Mouse (Mus musculus) MEL (cell line): Measurements from ENCODE around the gene Runx1.
A peak's percentile ranks its signal among the peaks of the same experiment; 100 is the strongest.

Experiments
- CHD1 ChIP-seq: IDR thresholded peaks from 2 replicates; pipeline ENCODE4 v1.6.1; 2012; ENCODE audit warnings: low read depth, mild to moderate bottlenecking, inconsistent platforms, low read length, improper control_type of control experiment
- CHD2 ChIP-seq: IDR thresholded peaks from 2 replicates; pipeline ENCODE4 v1.6.1; 2011; ENCODE audit warnings: low read length, improper control_type of control experiment
- CTCF ChIP-seq, 3 experiments: IDR thresholded peaks in 2 of 3; conservative IDR thresholded peaks in 1 of 3; 2 replicates each; pipeline ENCODE4 v1.5.1; 2011 to 2012; ENCODE audit warnings: low read length in 3 of 3, low read depth in 2 of 3, mild to moderate bottlenecking in 2 of 3, improper control_type of control experiment in 1 of 3, inconsistent platforms in 1 of 3, mixed read lengths in 1 of 3, moderate library complexity in 1 of 3; ENCODE audit not compliant: control insufficient read depth in 1 of 3, insufficient read depth in 1 of 3, poor library complexity in 1 of 3, severe bottlenecking in 1 of 3
- EP300 ChIP-seq, 2 experiments: IDR thresholded peaks; 2 replicates each; pipeline ENCODE4 v1.6.1; 2011; ENCODE audit warnings: improper control_type of control experiment in 2 of 2, low read length in 2 of 2, low read depth in 1 of 2, mild to moderate bottlenecking in 1 of 2
- ETS1 ChIP-seq: IDR thresholded peaks from 2 replicates; pipeline ENCODE4 v1.6.1; 2012; ENCODE audit warnings: low read depth, mild to moderate bottlenecking, inconsistent platforms, low read length, improper control_type of control experiment, moderate library complexity
- MEF2A ChIP-seq: IDR thresholded peaks from 2 replicates; pipeline ENCODE4 v1.6.1; 2014; ENCODE audit warnings: low read depth, mild to moderate bottlenecking, inconsistent platforms, low read length, improper control_type of control experiment; ENCODE audit not compliant: poor library complexity, insufficient replicate concordance, severe bottlenecking; ENCODE audit errors: extremely low read depth
- NRF1 ChIP-seq: IDR thresholded peaks from 2 replicates; pipeline ENCODE4 v1.6.1; 2014; ENCODE audit warnings: low read depth, mild to moderate bottlenecking, inconsistent platforms, low read length, improper control_type of control experiment, moderate library complexity; ENCODE audit not compliant: poor library complexity, insufficient read depth, severe bottlenecking
- POLR2A ChIP-seq, 2 experiments: IDR thresholded peaks; 2 replicates each; pipeline ENCODE4 v1.6.1; 2011 to 2012; ENCODE audit warnings: low read length in 2 of 2, mild to moderate bottlenecking in 2 of 2, control low read depth in 1 of 2, improper control_type of control experiment in 1 of 2, low read depth in 1 of 2, moderate library complexity in 1 of 2; ENCODE audit not compliant: control insufficient read depth in 1 of 2, insufficient read depth in 1 of 2, poor library complexity in 1 of 2
- SIN3A ChIP-seq: IDR thresholded peaks from 2 replicates; pipeline ENCODE4 v1.6.1; 2012; ENCODE audit warnings: low read length, improper control_type of control experiment, inconsistent platforms
- USF1 ChIP-seq: IDR thresholded peaks from 2 replicates; pipeline ENCODE4 v1.6.1; 2014; ENCODE audit warnings: low read depth, mild to moderate bottlenecking, inconsistent platforms, low read length, improper control_type of control experiment, moderate library complexity
- ZMIZ1 ChIP-seq: IDR thresholded peaks from 2 replicates; pipeline ENCODE4 v1.6.1; 2012; ENCODE audit warnings: low read depth, mild to moderate bottlenecking, inconsistent platforms, low read length, improper control_type of control experiment, moderate library complexity

GRCm38 (mm10) chr16:92823381-92823862, 2.5 kb downstream of the Runx1 start:
- peak; percentile 0; the same call in 1 of the 2 replicates for TF ChIP-seq ETS1
- no peak for TF ChIP-seq CHD2
- no peak for TF ChIP-seq EP300 (IDR thresholded peaks at IDR 0.05; ENCODE audit: low read depth in 1 of 2, low read length in 2 of 2)
- no peak for TF ChIP-seq ZMIZ1
- TF ChIP-seq NRF1 = no peak
- TF ChIP-seq USF1 = no peak
- no peak for TF ChIP-seq CTCF (IDR thresholded peaks at IDR 0.05 in 2 of 3, conservative IDR thresholded peaks at IDR 0.05 in 1 of 3; ENCODE audit: control insufficient read depth in 1 of 3, insufficient read depth in 1 of 3, low read depth in 2 of 3, low read length in 3 of 3, poor library complexity in 1 of 3, severe bottlenecking in 1 of 3)
- TF ChIP-seq SIN3A = no peak; the same call in 1 of the 2 replicates
- TF ChIP-seq POLR2A (IDR thresholded peaks at IDR 0.05; ENCODE audit: control insufficient read depth in 1 of 2, insufficient read depth in 1 of 2, low read depth in 1 of 2, low read length in 2 of 2, poor library complexity in 1 of 2) = peak in 1 of 2 experiments; percentile 33; a peak in 1 of 4 replicates
- TF ChIP-seq CHD1 = no peak
- TF ChIP-seq MEF2A = no peak
